Mouse (Mus musculus): ENCODE data around the gene C8g.

DNA sequence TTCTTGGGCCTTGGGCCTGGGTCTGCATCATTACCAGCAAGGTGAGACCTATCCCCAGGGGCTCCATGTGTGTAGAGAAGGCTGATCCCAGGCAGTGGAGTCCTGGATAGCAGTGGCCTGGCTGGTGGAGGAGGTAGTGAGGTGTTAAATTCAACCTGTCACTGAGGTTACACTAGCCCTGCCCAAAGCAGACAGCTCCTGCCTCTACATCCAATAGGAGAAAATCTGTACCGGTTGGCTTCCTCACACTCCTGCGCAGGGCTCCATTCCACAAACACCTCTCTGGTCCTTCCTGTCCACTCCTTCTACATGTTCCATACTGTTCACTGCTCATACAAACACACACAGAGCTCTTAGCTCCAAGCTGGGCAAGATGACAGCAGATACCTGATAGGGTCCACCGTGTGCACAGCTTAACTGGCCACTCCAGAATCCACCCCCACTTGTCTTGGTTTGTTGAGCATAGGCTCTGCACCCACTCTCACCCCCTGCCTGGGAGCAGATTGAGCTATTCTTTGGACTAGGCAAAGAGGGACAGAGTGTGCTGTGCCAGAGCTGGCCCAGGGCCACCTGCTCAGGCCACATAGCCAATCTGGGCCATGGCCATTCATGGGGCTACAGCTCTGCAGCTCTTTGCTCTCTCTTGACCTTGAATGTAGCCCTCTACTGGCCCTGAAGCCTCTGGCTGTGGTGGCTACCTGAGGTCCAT lies 23.4 kb downstream of the C8g start:
- no peak for TF ChIP-seq CTCF (IDR thresholded peaks at IDR 0.05; ENCODE audit: low read depth)
- no peak for TF ChIP-seq EP300 (IDR thresholded peaks at IDR 0.05; ENCODE audit: low read depth)
